Mouse (Mus musculus) gastrocnemius, adult 2 months (tissue): ENCODE data around the gene Zfp981. TPM values are rescaled to one million over a fixed set of nuclear protein-coding genes. Genes with fewer than 3 reads are reported as not detected.
"Not testable (repeated sequence)": the region's sequence is repeated elsewhere in the genome, so short reads cannot be mapped to it uniquely, and the experiment has no call there.

Experiments used
- DNase-seq: peaks from one replicate; pipeline ENCODE4 v3.0.0; 2022
- H3K27ac ChIP-seq: fragments of 200-600 bp; 2 replicates; pipeline ENCODE4 v1.8.1; 2022; ENCODE audit warnings: mild to moderate bottlenecking
- H3K4me3 ChIP-seq: fragments of 200-600 bp; 2 replicates; pipeline ENCODE4 v1.8.1; 2022; ENCODE audit warnings: mild to moderate bottlenecking, moderate library complexity
- CTCF ChIP-seq: fragments of 200-600 bp; IDR thresholded peaks from 2 replicates; pipeline ENCODE4 v1.8.1; 2022; ENCODE audit warnings: antibody characterized with exemption, mild to moderate bottlenecking, moderate library complexity
- intact Hi-C: fragments of 180-260 bp; cut with DNase I; formaldehyde crosslinking; loops from one replicate; pipeline ENCODE4 v1.15.1; 2025
- total RNA-seq, 2 experiments: library from RNA; stranded (reverse); gene quantifications; 2 replicates each; pipeline ENCODE4 v1.2.3; 2021

Zfp981 gene
- total RNA-seq, 2 experiments from 2014 or later: 0.33 TPM; not detected in 1

GRCm38 (mm10) chr4:146482546-146482945 lies 19.3 kb upstream of the Zfp981 start:
- DNase-seq, H3K4me3 ChIP-seq, intact Hi-C loops, H3K27ac ChIP-seq: not testable (repeated sequence)

GRCm38 (mm10) chr4:146483571-146484280 lies 18.1 kb upstream of the Zfp981 start:
- H3K27ac ChIP-seq, intact Hi-C loops, DNase-seq, H3K4me3 ChIP-seq: not testable (repeated sequence)
- TF ChIP-seq CTCF: peak; percentile 21; the same call in 1 of the 2 replicates

- H3K27ac ChIP-seq, H3K4me3 ChIP-seq, intact Hi-C loops, DNase-seq: not testable (repeated sequence)
Measured at GRCm38 (mm10) chr4:146484676-146485075, 17.2 kb upstream of the Zfp981 start.

GRCm38 (mm10) chr4:146485183-146485939 lies 16.5 kb upstream of the Zfp981 start:
- DNase-seq, intact Hi-C loops, H3K4me3 ChIP-seq, H3K27ac ChIP-seq: not testable (repeated sequence)

GRCm38 (mm10) chr4:146486753-146487152 lies 15.1 kb upstream of the Zfp981 start:
- intact Hi-C loops, H3K4me3 ChIP-seq, DNase-seq, H3K27ac ChIP-seq: not testable (repeated sequence)

- DNase-seq, intact Hi-C loops, H3K27ac ChIP-seq, H3K4me3 ChIP-seq: not testable (repeated sequence)
Measured at GRCm38 (mm10) chr4:146489196-146489595, 12.6 kb upstream of the Zfp981 start.

- DNase-seq, H3K27ac ChIP-seq, intact Hi-C loops: not testable (repeated sequence)
Measured at GRCm38 (mm10) chr4:146491993-146492392, 9.8 kb upstream of the Zfp981 start.

GRCm38 (mm10) chr4:146492439-146492838 lies 9.4 kb upstream of the Zfp981 start:
- Histone ChIP-seq H3K27ac (no peak overlapping the region), H3K4me3 (no peak overlapping the region)
- intact Hi-C loops: no loop called here
- TF ChIP-seq CTCF: no peak
- DNase-seq: no peak

More at GRCm38 (mm10) chr4:146491993-146492392, 9.8 kb upstream of the Zfp981 start:
- not testable (repeated sequence) for H3K4me3 ChIP-seq

- Histone ChIP-seq H3K4me3 (no peak overlapping the region), H3K27ac (no peak overlapping the region)
- TF ChIP-seq CTCF: no peak
- no peak for DNase-seq
- intact Hi-C loops: no loop called here
Measured at GRCm38 (mm10) chr4:146492851-146493250, 9.0 kb upstream of the Zfp981 start.

- DNase-seq, H3K4me3 ChIP-seq, intact Hi-C loops, H3K27ac ChIP-seq: not testable (repeated sequence)
Measured at GRCm38 (mm10) chr4:146493319-146493907, 8.4 kb upstream of the Zfp981 start.

GRCm38 (mm10) chr4:146494980-146495379 lies 6.8 kb upstream of the Zfp981 start:
- no peak overlapping the region for H3K27ac ChIP-seq
- H3K4me3 ChIP-seq: no peak overlapping the region
- DNase-seq: no peak
- intact Hi-C loops: no loop called here
- no peak for TF ChIP-seq CTCF

GRCm38 (mm10) chr4:146497695-146498275 lies 4.0 kb upstream of the Zfp981 start:
- H3K27ac ChIP-seq, DNase-seq, H3K4me3 ChIP-seq, intact Hi-C loops: not testable (repeated sequence)

- DNase-seq, H3K27ac ChIP-seq, intact Hi-C loops, H3K4me3 ChIP-seq: not testable (repeated sequence)
Measured at GRCm38 (mm10) chr4:146509029-146509428, 7.2 kb downstream of the Zfp981 start.

GRCm38 (mm10) chr4:146511871-146512270 lies 10.0 kb downstream of the Zfp981 start:
- DNase-seq, H3K4me3 ChIP-seq, intact Hi-C loops, H3K27ac ChIP-seq: not testable (repeated sequence)
